Mouse (Mus musculus) subcutaneous adipose tissue, adult 2 months (tissue): ENCODE data around the gene Rtn4rl2. TPM values are rescaled to one million over a fixed set of nuclear protein-coding genes. Genes with fewer than 3 reads are reported as not detected.

Experiments used
- polyA plus RNA-seq: library from polyadenylated mRNA; depleted of rRNA; stranded (reverse); fragments of >200 nt; gene quantifications from 2 replicates; pipeline ENCODE4 v1.2.3, GENCODE M21; 2012; ENCODE audit warnings: low replicate concordance; rRNA removed

Rtn4rl2 gene
- 9.8 and 12.4 TPM in 2 replicates for polyA plus RNA-seq

DNA sequence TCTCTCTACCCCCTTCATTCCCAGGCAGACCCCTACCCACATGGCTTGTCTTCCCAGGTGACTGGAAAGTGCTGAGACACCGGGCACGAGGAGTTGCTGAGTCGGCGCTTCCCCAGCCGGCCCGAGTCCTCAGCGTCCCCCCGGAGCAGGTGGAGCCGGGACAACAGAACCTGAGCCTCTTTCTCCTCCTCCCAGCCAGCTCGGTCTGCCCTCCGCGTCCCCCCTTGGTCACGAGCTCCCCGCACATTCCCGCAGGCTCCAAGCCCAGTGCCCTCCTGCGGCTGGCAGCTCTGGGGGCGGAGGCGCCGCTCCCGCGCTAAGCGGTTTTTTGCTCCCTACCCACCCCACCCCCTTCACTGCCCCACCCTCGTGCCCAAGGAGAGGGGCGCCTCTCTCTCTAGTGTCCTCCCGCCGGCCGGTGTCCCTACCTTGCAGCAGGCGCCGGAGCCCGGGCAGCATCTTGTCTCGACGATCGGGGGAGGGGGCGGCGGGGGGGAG, at the start of gene Rtn4rl2:
Rtn4rl2 (minus strand) TSS at position 477 of the 498 bp plus-strand sequence.

DNA sequence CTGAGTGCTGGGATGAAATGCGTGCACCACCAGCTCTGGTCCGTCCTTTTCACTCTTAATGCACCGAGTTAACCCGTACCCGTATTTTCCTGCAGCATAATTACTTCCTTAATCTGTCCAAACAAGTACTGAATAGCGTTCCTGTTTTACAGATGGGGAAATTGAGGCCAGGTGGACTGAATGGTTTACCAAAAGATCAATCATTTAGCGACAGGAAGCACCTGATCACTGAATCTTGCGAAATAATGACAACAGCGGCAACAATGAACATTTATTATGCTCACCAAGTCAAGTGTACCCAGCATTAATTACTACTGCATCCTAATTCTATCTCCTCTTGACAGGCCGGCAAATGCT, 47.9 kb downstream of the Rtn4rl2 start, which contains the start of gene Slc43a1:
Slc43a1 (plus strand) TSS at position 258 of the 357 bp plus-strand sequence.

DNA sequence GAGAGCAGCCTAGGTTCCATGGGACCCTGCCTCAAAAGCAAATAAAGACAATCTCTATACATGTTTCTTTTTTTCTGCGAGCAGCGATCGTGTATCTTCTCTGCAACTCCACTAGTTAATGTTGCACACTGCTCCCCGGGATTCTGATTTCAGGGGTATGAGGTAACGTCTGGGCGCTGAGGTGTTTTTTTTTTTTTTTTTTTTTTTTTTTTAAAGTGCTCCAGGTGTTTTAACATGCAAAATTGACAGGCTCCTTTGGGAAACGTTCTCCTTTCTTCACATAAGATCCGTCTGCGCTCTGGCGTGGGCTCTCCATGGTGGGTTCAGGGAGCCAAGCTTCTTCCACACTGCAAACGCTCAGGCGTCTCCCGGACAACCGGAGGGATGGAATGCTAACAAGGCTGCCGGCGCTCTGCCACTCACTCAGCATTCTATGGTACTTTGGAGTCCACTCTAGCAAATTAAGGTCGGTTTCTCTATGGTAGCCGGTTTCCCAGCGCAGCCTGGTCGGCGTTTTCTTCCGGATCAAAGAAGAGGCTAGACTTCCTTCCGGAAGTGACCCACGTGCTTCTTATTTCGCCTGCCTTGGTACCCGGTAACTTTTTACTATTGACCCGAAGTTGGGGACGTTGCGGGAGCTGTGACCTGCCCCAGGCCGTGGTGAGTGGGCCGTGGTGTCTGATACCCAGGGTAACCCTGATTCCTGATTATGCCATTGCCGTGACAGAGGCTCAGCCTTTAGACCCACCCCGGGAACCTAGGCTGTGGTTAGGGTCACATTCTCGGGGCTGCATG, 59.8 kb downstream of the Rtn4rl2 start, which contains the start of gene Timm10:
Timm10 (plus strand) TSS at position 510 of the 795 bp plus-strand sequence.

DNA sequence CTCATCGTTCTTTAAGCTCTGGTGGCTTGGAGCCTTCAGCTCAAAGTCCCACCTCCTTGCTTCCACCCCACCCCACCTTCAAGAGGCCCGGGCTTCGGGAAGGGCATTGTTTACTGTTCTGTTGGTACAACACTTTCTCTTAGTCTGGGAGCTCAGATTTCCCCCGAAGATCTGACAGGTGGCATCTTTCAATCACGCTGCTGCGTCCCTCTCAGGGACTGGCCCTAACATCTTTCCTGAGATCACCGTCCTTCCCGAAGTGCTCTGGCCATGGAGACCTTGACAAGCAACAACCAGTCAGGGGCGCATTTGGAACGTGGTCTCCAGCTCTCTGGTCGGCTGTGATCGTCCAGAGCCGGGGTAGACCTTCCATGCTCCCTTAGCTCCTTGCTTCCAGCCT, 64.0 kb downstream of the Rtn4rl2 start, which contains the start of gene Smtnl1:
Smtnl1 (minus strand) TSS at position 101 of the 400 bp plus-strand sequence.

Other genes with a start within 250 kb of the Rtn4rl2 start
- gene Ctnnd1, start 235.9 kb downstream of the Rtn4rl2 start, polyA plus RNA-seq: 48.1 and 70.2 TPM in 2 replicates
- gene Btbd18, start 227.6 kb downstream of the Rtn4rl2 start, polyA plus RNA-seq: not detected in 2 replicates
- 32.7 and 68.5 TPM in 2 replicates for gene Selenoh, start 215.9 kb downstream of the Rtn4rl2 start, polyA plus RNA-seq
- gene Gm28635, start 208.7 kb downstream of the Rtn4rl2 start, polyA plus RNA-seq: not detected in 2 replicates
- 9.4 and 10.1 TPM in 2 replicates for gene Med19, start 208.3 kb downstream of the Rtn4rl2 start, polyA plus RNA-seq
- gene Tmx2, start 207.6 kb downstream of the Rtn4rl2 start, polyA plus RNA-seq: 98.4 and 120 TPM in 2 replicates
- gene Zdhhc5, start 171.5 kb downstream of the Rtn4rl2 start, polyA plus RNA-seq: 45.2 and 59.9 TPM in 2 replicates
- gene Clp1, start 159.4 kb downstream of the Rtn4rl2 start, polyA plus RNA-seq: 8.0 and 15.5 TPM in 2 replicates
- 5.2 and 20.0 TPM in 2 replicates for gene Ypel4, start 152.7 kb downstream of the Rtn4rl2 start, polyA plus RNA-seq
- gene Gm19426, start 143.1 kb downstream of the Rtn4rl2 start, polyA plus RNA-seq: 2.5 and 6.6 TPM in 2 replicates
- gene Serping1, start 111.3 kb downstream of the Rtn4rl2 start, polyA plus RNA-seq: 771 and 792 TPM in 2 replicates
- 43.8 and 67.0 TPM in 2 replicates for gene Ube2l6, start 87.9 kb downstream of the Rtn4rl2 start, polyA plus RNA-seq
- gene Smtnl1, start 64.1 kb downstream of the Rtn4rl2 start, polyA plus RNA-seq: not detected in 2 replicates
- gene Timm10, start 59.7 kb downstream of the Rtn4rl2 start, polyA plus RNA-seq: 62.2 and 63.0 TPM in 2 replicates
- gene Slc43a1, start 47.9 kb downstream of the Rtn4rl2 start, polyA plus RNA-seq: 39.0 and 41.0 TPM in 2 replicates
- gene Slc43a3, start 49.9 kb upstream of the Rtn4rl2 start, polyA plus RNA-seq: 75.7 and 219 TPM in 2 replicates
- gene Prg2, start 93.8 kb upstream of the Rtn4rl2 start, polyA plus RNA-seq: 0.60 and 1.3 TPM in 2 replicates
- gene Prg3, start 101.5 kb upstream of the Rtn4rl2 start, polyA plus RNA-seq: not detected in 2 replicates
- 78.5 and 192 TPM in 2 replicates for gene Ssrp1, start 150.5 kb upstream of the Rtn4rl2 start, polyA plus RNA-seq
- gene P2rx3, start 150.8 kb upstream of the Rtn4rl2 start, polyA plus RNA-seq: 0.64 and 1.4 TPM in 2 replicates
- gene Tnks1bp1, start 161.3 kb upstream of the Rtn4rl2 start, polyA plus RNA-seq: 151 and 196 TPM in 2 replicates
- gene Aplnr, start 249.5 kb upstream of the Rtn4rl2 start, polyA plus RNA-seq: 46.0 and 78.6 TPM in 2 replicates